Mouse (Mus musculus) telencephalon, adult 2 months (tissue): ENCODE measurements at regions not wholly inside any gene's neighbourhood (a gene's known extent, or its start where the extent isn't known, plus 50 kb on each side); places are given as distances from the start of the nearest gene placed in this dataset.

Source experiments
- DNase-seq: peaks from one replicate; pipeline ENCODE4 v3.0.0-alpha.2; 2011; ENCODE audit warnings: low read depth, low spot score

GRCm38 (mm10) chr2:143133931-143134330 lies 55.7 kb downstream of the Otor start:
- DNase-seq: peak; percentile 67

DNA sequence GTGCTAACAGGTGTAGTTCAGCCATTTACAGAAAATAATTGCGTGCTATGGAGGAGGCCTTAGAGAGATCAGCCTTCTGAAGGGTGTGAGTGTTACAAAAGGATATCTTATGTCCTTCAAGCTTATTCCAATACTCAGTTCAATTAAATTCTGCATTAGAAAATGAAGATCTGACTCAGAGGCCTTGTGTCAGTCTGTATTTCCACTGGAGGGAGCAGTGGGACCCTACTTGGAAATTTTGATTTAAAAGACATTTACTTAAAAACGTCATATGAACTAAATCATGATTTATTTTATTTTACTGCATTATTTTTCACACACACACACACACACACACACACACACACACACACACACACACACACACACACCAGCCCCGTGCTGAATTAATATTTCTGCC lies 70.9 kb downstream of the Otor start:
- DNase-seq: no peak

DNA sequence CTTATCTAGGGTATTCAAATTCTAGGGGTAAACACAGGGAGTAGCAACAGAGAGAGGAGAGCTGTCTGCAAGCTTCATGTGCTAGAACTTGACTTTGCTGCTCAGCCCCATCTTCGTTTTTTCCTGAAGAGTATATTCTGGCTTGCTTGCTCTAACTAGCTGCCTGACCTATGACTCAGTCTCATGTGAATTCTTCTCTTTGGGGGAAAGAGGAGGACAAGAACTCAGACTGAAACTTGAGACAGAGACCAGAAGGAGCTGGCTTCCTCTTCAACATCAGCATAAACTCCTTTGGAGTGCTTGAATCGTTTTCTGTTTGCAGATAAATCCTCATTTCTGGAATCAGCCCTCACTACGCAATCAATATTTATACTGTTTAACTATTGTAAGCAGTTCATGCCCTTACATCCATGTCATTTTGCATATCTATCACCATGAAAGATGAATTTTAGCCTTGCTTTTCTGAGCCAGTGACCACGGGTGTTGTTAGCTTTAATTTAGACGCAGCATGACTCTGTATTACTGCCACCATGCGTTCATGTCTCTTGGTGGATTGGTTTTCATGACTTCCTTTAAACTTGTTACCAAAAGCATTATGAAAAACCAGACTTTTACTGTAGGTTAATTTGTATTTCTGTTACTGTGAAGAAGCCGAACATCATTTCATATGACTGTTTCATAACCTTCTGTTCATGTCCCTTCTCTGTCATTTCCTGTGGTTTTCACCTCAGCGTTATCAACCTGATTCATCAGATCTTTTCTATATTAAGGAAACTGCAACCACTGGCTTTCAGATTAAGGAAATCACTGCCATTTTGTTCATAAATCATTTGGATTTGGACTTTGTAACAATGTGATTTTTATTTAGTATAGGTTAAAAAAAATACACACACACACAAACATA lies 86.1 kb downstream of the Otor start:
- DNase-seq: no peak

DNA sequence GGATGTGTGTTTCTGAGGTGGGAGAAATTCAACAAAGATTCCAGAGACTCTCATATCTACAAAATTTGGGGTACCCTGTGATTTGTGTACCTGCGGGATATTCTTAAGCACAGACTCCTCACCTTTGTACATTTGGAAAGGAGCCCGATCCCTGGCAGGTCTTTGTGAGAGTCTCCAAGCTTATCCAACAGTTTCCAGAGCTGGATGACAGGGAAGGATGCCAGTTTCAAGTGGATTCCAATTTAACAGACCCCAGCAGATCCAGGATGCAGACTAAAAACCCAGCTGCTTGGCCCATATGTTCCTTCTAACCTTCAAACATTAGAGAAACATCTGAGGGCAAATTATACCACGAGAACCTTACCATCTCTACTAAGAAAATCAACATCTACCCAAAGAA lies 88.5 kb downstream of the Otor start:
- no peak for DNase-seq

DNA sequence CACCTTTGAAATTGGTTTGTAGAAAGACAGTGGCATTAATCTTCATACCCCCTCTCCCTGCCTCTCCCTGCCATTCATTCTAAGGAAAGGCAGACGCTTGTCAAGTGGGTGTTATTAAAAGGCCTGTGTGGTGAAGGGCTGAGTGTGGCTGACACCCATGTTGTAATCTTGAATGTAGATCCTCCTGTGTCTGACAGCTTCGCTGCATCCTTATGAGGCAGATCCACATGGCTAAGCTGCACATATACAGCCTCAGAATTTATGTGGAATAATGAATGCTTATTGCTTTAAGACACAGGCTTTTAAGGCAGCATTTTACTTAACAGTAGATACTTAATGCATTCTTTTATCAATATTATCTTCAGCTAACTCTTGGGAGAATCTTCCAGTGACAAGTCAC lies 92.4 kb downstream of the Otor start:
- no peak for DNase-seq

- peak; percentile 70 for DNase-seq
These were observed 106.3 kb downstream of the Otor start for GRCm38 (mm10) chr2:143184614-143185013.

DNA sequence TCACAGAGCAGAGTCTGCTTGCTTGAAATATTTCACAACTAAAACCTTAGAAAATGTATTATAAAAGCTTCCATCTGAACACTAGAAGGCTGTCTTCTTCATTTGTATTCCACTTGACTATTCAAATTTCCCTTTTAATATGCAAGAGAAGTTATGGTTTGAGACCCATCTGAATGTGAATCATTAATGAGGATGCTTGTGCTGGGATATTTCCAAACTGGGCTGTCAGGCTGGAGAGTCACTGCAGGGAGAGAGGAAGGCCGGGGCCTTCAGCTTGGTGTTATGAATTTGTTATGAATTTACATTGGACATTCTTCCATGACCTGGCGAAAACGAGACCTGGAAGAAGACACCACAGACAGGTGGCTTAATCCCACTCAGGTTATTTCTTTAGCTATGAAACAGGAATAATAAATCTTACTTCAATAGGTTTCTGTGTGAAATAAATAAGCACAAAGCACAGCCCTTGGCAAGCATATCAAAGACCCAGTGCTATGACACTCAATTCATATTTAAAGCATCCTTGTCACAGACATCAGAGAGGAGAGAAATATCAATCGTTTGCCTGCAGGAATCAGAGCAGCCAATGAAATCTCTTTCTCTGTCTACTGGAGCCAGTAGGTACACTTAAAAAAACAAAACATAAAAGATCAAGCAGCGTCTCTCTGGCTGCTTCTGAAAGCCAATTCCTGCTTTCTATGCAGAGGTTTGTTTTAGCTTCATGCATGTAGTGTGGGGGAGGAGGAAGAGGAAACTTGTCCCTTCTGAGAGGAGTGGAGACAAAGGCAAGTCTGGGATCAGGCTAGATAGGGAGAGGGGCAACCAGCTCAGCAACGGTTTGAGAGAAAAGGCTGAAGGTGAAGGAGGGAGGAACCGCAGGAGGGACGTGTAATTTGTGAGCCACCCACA lies 114.2 kb downstream of the Otor start:
- no peak for DNase-seq

GRCm38 (mm10) chr2:143193165-143193551 lies 114.9 kb downstream of the Otor start:
- DNase-seq: no peak

DNA sequence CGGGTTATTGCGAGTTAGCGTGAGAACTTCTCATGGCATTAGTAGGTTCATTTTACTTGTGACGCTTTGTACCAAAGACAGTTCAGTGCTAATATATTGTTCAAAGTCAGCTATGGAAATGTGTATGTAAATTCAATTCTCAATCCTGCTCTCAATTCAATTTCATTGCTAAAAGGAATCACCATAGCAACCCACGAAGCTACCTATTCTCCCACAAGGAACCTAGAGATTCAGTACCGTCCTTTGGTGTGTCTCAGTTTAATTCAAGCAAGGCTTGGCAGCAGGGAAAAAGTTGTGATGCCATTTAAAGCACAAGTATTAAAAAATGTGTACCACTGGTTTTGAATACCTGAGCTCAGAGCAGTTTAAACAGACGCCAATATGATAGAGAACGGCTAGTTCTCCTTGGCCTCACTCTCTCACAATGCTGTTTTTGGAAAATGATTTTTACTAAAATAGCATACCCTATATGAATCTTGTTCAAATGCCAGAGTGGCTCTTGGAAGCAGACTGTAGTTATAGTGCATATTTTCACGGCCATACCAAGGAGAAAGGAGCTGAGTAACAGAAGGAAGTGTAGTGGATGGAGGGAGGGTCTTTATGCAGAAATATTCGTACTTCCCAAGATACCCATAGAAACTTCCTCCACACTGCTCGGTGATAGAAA lies 121.4 kb downstream of the Otor start:
- peak; percentile 50 for DNase-seq

- DNase-seq: peak; percentile 55
These were observed 127.8 kb downstream of the Otor start for GRCm38 (mm10) chr2:143206053-143206452.

DNA sequence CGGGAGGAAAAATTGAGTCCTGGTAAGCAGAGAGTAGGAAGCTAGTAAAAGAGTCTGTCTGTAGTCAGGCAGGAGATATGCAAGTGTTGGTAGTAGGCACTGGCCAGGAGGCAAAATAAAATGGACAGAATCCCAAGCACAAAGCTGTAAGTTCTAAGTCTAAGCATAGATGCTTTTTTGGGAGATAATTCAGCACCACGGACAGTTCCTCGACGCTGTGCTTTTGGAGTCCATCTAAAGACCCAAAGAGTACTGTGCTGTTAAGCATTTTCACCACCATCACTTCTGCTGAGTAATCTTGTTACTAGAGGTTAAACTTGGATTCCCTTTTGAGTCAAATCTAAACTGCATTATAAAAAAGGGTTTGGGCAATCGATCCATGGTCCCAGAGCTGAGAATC lies 128.9 kb downstream of the Otor start:
- DNase-seq: no peak

DNA sequence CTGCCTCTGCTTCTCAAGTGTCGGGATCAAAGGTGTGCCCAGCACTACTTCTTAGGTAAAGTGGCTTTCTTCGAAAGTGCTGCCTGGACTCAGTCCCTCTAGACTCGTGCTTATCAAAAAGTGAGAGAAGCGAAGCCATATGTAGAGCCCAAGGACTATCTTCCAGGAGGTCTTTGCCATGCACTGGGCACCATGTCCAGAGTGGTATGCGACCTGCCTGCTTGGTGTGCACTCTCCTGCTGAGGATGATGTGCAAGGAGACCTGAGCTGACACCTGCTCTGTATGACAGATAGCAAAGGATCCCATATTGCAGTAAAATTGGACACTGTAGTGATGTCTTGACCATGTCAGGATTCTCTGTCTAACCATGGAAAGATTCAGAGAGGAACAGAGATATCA lies 139.0 kb downstream of the Otor start:
- no peak for DNase-seq

DNA sequence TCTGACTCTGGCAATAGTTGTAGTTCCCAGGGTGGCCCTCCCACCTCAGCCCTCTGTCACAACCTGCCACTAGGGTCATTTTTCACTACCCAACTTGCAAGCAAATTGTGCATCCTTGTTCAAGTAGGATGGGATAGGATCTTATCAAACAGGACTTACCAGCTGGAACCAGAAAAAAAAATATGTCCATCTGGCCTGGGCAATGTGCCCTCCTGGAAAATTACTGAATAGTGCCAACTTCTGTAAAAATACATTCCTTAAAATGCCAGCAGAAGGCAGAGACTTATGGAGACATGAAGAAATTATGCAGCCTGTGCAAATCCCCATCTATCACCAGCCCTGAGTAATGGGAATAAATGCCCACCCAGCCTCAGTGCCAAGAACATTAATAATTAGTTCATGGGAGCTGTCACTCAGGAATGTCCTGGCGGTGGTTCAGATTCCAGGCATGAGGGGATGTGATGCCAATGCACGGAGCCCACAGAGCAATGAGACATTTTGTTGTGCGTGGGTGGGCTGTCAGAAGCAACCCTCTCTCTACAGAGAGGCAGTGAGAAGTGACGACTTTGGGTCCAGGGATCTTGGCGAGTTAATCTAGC lies 139.6 kb downstream of the Otor start:
- DNase-seq: peak; percentile 92

- DNase-seq: peak; percentile 74
These were observed 144.1 kb downstream of the Otor start for GRCm38 (mm10) chr2:143222326-143222725.

GRCm38 (mm10) chr2:143224410-143225130 lies 146.3 kb downstream of the Otor start:
- no peak for DNase-seq

DNA sequence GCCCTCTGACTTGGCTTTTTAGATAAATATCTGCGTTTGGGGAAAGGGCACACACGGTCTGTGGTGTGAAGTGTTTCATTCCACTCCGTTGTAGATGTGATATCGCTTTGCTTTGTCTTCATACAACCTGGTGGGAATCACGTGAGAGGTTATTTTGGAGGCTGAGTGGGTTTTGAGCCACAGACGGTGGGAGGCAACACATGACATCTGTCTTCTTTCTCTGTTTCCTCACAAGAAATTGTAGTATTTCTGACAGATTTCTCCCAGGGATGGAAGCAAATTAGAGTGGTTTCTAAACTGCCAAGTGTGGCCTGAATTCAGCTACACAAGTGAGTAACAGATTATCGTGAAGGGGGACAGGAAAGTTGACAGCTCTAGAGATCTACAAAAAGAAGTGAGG lies 155.5 kb downstream of the Otor start:
- DNase-seq: peak; percentile 66

DNA sequence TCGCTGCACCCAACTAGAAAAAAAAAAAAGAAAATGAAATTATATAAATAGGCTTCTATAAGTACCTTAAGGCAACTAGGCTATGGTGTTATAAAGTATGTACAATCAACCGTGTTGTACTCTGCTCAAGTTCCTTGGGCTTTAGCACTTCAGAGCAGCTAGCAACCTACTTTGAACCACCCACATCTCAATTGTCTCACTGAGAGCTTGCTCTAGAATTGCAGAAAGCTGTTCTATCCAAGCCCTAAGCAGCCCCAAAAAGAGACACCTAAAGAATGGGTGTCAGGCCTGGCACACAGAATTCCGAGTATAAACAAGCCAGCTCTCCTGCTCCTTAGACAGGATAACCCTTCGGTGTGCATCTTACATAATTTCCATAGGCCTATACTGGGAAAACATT lies 162.0 kb downstream of the Otor start:
- peak; percentile 58 for DNase-seq

- DNase-seq: peak; percentile 42
These were observed 165.5 kb downstream of the Otor start for GRCm38 (mm10) chr2:143243741-143244140.

GRCm38 (mm10) chr2:143246131-143246665 lies 167.9 kb downstream of the Otor start:
- no peak for DNase-seq

DNA sequence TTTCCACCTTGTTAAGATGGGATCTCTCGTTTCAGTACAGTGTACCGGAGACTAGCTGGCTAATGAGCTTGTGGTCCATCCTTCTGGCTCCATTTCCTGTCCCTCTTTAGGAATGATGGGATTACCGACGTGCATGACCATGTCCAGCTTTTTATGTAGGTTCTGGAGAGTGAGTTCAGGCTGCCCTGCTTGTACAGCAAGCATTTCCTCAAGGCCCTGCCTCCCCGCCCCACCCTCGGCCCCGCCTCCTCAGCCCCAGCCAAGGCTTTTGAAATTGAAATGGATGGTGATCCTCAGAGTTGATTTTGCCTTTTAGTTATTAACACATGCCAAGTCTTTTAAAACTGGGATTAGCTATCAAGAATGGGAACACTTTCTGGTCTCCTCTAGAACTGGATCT lies 190.8 kb downstream of the Otor start:
- DNase-seq: no peak

DNA sequence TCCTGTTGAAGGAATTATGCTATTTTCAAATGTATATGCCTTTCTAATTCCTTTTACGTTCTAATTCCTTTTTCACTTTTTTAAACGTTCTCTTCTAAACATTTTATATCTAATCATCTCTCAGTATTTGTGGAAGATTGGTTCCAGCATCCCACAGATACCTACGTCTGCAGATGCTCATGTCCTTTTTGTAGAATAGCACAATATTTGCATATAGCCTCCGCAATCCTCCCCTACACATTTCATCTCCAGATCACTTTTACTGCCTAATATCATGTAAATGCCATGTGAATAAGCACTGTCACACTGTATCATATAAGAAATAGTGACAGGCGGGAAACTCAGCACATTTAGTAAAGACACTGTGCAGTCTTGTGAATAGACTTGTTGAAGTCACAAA lies 192.6 kb downstream of the Otor start:
- peak; percentile 27 for DNase-seq
